Mouse (Mus musculus) liver, adult 2 months (tissue): ENCODE measurements around the gene Rbl1.

Source experiments
- CTCF ChIP-seq: fragments of 200-500 bp; IDR thresholded peaks from 2 replicates; pipeline ENCODE4 v1.5.1; 2011; ENCODE audit warnings: low read depth, low read length, control low read depth
- POLR2A ChIP-seq: fragments of 200-500 bp; IDR thresholded peaks from 2 replicates; pipeline ENCODE4 v1.6.1; 2011; ENCODE audit warnings: low read length, control low read depth; ENCODE audit not compliant: insufficient read depth; ENCODE audit errors: extremely low read depth

DNA sequence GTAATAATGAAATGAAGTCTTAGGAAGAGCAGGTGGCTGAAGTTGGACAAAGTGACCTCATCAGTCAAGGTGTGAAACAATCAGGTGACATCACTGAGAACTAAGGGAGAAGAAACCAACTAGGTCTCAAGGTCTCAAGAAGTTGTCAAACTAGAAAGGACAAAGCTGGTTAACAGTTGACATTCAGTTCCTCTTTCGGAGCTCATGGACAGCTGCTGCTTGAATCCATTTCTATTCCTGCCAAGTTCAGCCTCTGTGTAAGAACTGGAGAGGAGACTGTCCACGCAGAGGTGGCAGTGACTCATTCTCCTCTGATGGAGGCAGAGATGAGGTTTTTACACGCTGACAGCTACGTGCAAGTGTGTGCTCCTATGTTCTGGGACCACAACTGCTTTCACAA lies 17.1 kb downstream of the Rbl1 start:
- TF ChIP-seq CTCF (no peak), POLR2A (no peak)
